In genomic region chr4:45824049-45824760, GRCm38 (mm10) we compare ENCODE assay signal across 12 mouse cellular contexts. TPM values are rescaled to one million over a fixed set of nuclear protein-coding genes. Genes with fewer than 3 reads are reported as not detected.
DNase-seq lines count a peak whose midpoint lies in the region; ATAC-seq and TF ChIP-seq lines count a peak whose summit lies in the region.
"Had no signal": no experiment of that assay in that cellular context is flagged by ENCODE, and none has a peak within 500 bp of the region (broad histone marks: within the 10 kb centered on the region; RNA-seq: fewer than 3 reads in every experiment).

No protein-coding gene starts in this region.

- no peaks in the 10 kb centered on the region for H3K9me3 ChIP-seq in embryonic facial prominence, embryonic 14.5 days (ENCODE audit: control insufficient read depth, low read length)
- H3K9me3 ChIP-seq in hindbrain, embryonic 15.5 days, result no peaks in the 10 kb centered on the region
- H3K9me3 ChIP-seq: G1E had no signal

- peak; percentile 72 to 74 for DNase-seq in cerebellum, postnatal 10 days
- DNase-seq in cerebellum, adult 2 months, result no peak
- DNase-seq in embryonic facial prominence, embryonic 14.5 days (ENCODE audit: low spot score), result peak; percentile 24
- peak; percentile 48 for DNase-seq in neural tube, embryonic 10.5 days (ENCODE audit: extremely low spot score, low spot score)
- DNase-seq in kidney, postnatal 4 days, result no peak
- no peak for DNase-seq in kidney, postnatal 14 days
- DNase-seq: cerebellum, adult 11 months; thymus, postnatal 4 days had no signal

- no peak for TF ChIP-seq CTCF in cerebellum, adult 2 months (IDR thresholded peaks at IDR 0.05; ENCODE audit: borderline replicate concordance, insufficient read depth, low read depth, low read length)

- H3K9ac ChIP-seq in embryonic facial prominence, embryonic 14.5 days (ENCODE audit: low read depth, low read length), result no peak overlapping the region
- peak overlapping the region; percentile 49 for H3K9ac ChIP-seq in hindbrain, embryonic 15.5 days

- no peak; the same call in 1 of the 2 replicates for ATAC-seq in embryonic facial prominence, embryonic 14.5 days (ENCODE audit: low read depth)
- peak; percentile 20 for ATAC-seq in hindbrain, embryonic 15.5 days (ENCODE audit: low FRiP score, low read depth)
- ATAC-seq in cerebellum, adult (ENCODE audit: insufficient number of reproducible peaks, low FRiP score, low TSS enrichment), result no peak

- no peak overlapping the region for H3K4me3 ChIP-seq in cerebellum, adult 2 months (replicated peaks; ENCODE audit: insufficient read depth, low read depth, low read length)
- H3K4me3 ChIP-seq in embryonic facial prominence, embryonic 14.5 days (ENCODE audit: low read depth, low read length), result no peak overlapping the region
- peak overlapping the region; percentile 56 for H3K4me3 ChIP-seq in hindbrain, embryonic 15.5 days

- no peak overlapping the region for H3K4me2 ChIP-seq in embryonic facial prominence, embryonic 14.5 days (ENCODE audit: low read depth, low read length)
- H3K4me2 ChIP-seq in hindbrain, embryonic 15.5 days, result peak overlapping the region; percentile 69

- no peak for TF ChIP-seq POLR2A in cerebellum, adult 2 months (IDR thresholded peaks at IDR 0.05; ENCODE audit: borderline replicate concordance, insufficient read depth, low read length)

- H3K27me3 ChIP-seq in cerebellum, adult 2 months (ENCODE audit: control insufficient read depth, insufficient read depth, low read length), result peaks cover 1% of the 10 kb centered on the region; the same call in 1 of the 2 replicates
- H3K27me3 ChIP-seq in embryonic facial prominence, embryonic 14.5 days (replicated peaks; ENCODE audit: control insufficient read depth, insufficient read depth, low read length), result peaks cover 68% of the 10 kb centered on the region
- H3K27me3 ChIP-seq in hindbrain, embryonic 15.5 days, result peaks cover 11% of the 10 kb centered on the region; the same call in 1 of the 2 replicates

- 5% methylated on average over 10 of the region's 10 CpGs for WGBS in cerebellum, adult 2 months
- 15% methylated on average over 10 of the region's 10 CpGs for WGBS in embryonic facial prominence, embryonic 14.5 days
- 4% methylated on average over 10 of the region's 10 CpGs for WGBS in hindbrain, embryonic 15.5 days

- no peak overlapping the region for H3K27ac ChIP-seq in cerebellum, adult 2 months (ENCODE audit: insufficient read depth, low read length)
- H3K27ac ChIP-seq in embryonic facial prominence, embryonic 14.5 days (replicated peaks; ENCODE audit: low read depth, low read length), result no peak overlapping the region
- H3K27ac ChIP-seq in hindbrain, embryonic 15.5 days (replicated peaks), result peak overlapping the region; percentile 86

- H3K36me3 ChIP-seq in embryonic facial prominence, embryonic 14.5 days (ENCODE audit: control insufficient read depth, insufficient read depth, low read length), result no peaks in the 10 kb centered on the region
- no peaks in the 10 kb centered on the region for H3K36me3 ChIP-seq in hindbrain, embryonic 15.5 days
- H3K36me3 ChIP-seq: G1E had no signal

- H3K4me1 ChIP-seq in cerebellum, adult 2 months (ENCODE audit: control insufficient read depth, insufficient read depth, low read length), result no peaks in the 10 kb centered on the region
- H3K4me1 ChIP-seq in embryonic facial prominence, embryonic 14.5 days (ENCODE audit: control insufficient read depth, insufficient read depth, low read length), result 0 out of 2 replicates have a peak, but pooled peaks cover 3% of the 10 kb centered on the region
- peaks cover 59% of the 10 kb centered on the region for H3K4me1 ChIP-seq in hindbrain, embryonic 15.5 days (replicated peaks)

RNA-seq across cellular contexts. Expression of gene Igfbpl1, which starts 2.5 kb away (rescaled TPM):
- polyA plus RNA-seq in cerebellum, adult 2 months (2012; rRNA removed), result 0.38 and 0.51 TPM in 2 replicates
- 0.71 and 0.92 TPM in 2 replicates for polyA plus RNA-seq in embryonic facial prominence, embryonic 14.5 days (2014; fragmentation: Nextera tagmentation; extraction: Ambion mirVana)
- polyA plus RNA-seq in hindbrain, embryonic 15.5 days (2015; fragmentation: Nextera tagmentation; extraction: Ambion mirVana), result 36.3 and 59.8 TPM in 2 replicates
- polyA plus RNA-seq: G1E; liver, embryonic 16.5 days had no signal

RNA-seq across cellular contexts. Expression of gene Stra6l, which starts 24.3 kb away (rescaled TPM):
- polyA plus RNA-seq in cerebellum, adult 2 months (2012; rRNA removed), result 0.03 and 0.05 TPM in 2 replicates
- 0.20 and 0.47 TPM in 2 replicates for polyA plus RNA-seq in embryonic facial prominence, embryonic 14.5 days (2014; fragmentation: Nextera tagmentation; extraction: Ambion mirVana)
- polyA plus RNA-seq in hindbrain, embryonic 15.5 days (2015; fragmentation: Nextera tagmentation; extraction: Ambion mirVana), result 0.35 and 0.42 TPM in 2 replicates
- polyA plus RNA-seq: G1E had no signal

RNA-seq across cellular contexts. Expression of gene Aldh1b1, which starts 25.4 kb away (rescaled TPM):
- polyA plus RNA-seq in cerebellum, adult 2 months (2012; rRNA removed), result 2.7 and 2.8 TPM in 2 replicates
- 1.5 and 2.1 TPM in 2 replicates for polyA plus RNA-seq in embryonic facial prominence, embryonic 14.5 days (2014; fragmentation: Nextera tagmentation; extraction: Ambion mirVana)
- polyA plus RNA-seq in hindbrain, embryonic 15.5 days (2015; fragmentation: Nextera tagmentation; extraction: Ambion mirVana), result 17.9 and 19.9 TPM in 2 replicates
- polyA plus RNA-seq: G1E had no signal

Comparison
In these comparisons a context has a peak if more than half of its experiments do, and no peak if none do; other contexts are left out.
1. DNase-seq: peak in cerebellum, postnatal 10 days (2 of 2), embryonic facial prominence, embryonic 14.5 days (single experiment) and neural tube, embryonic 10.5 days (single experiment); none in cerebellum, adult 2 months (0 of 2), kidney, postnatal 4 days (0 of 2) and kidney, postnatal 14 days (single experiment).
2. RNA of gene Igfbpl1, which starts 2.5 kb away (polyA plus RNA-seq): 36.3 to 59.8 TPM in hindbrain, embryonic 15.5 days; 0.71 to 0.92 TPM in embryonic facial prominence, embryonic 14.5 days and 0.38 to 0.51 TPM in cerebellum, adult 2 months; every median in the first group is over 10 times any median in the second.